Mouse (Mus musculus): Measurements from ENCODE around the gene Tnpo3. TPM values are rescaled to one million over a fixed set of nuclear protein-coding genes. Genes with fewer than 3 reads are reported as not detected.

Gene Tnpo3
- total and polyA plus RNA-seq, 3 experiments: 60.5 to 140 (median 76.0) TPM

GRCm38 (mm10) chr6:29547582-29547981 is 62.1 kb downstream of the Tnpo3 start (continued):
- TF ChIP-seq ETS1 (conservative IDR thresholded peaks at IDR 0.05; ENCODE audit: low read depth, low read length): no peak

GRCm38 (mm10) chr6:29545611-29546010 is 64.1 kb downstream of the Tnpo3 start:
- Histone ChIP-seq H3K4me3 (replicated peaks in 1 of 3; ENCODE audit: low read depth in 2 of 3, low read length in 2 of 3, poor library complexity in 1 of 3) (no peak overlapping the region), H3K4me1 (ENCODE audit: control insufficient read depth in 1 of 2, insufficient read depth in 2 of 2) (no peaks in the 10 kb centered on the region), H3K9me3 (replicated peaks; ENCODE audit: low read length) (no peaks in the 10 kb centered on the region), H3K36me3 (replicated peaks in 1 of 2; ENCODE audit: control insufficient read depth in 1 of 2, insufficient read depth in 1 of 2, low read length in 1 of 2) (peaks cover 56 to 96% of the 10 kb centered on the region in 2 experiments), H3K4me2 (ENCODE audit: insufficient read depth, low read depth, poor library complexity, severe bottlenecking) (no peak overlapping the region), H3K27ac (ENCODE audit: insufficient read depth, low read depth) (no peak overlapping the region), H3K79me2 (replicated peaks; ENCODE audit: control insufficient read depth, extremely low read depth, insufficient read depth, poor library complexity, severe bottlenecking) (no peaks in the 10 kb centered on the region; the same call in 1 of the 2 replicates), H3K27me3 (replicated peaks) (no peaks in the 10 kb centered on the region), H3K9ac (ENCODE audit: insufficient read depth, low read depth) (no peak overlapping the region)
- no peak for DNase-seq (ENCODE audit: extremely low read depth)
- TF ChIP-seq E2F4 (IDR thresholded peaks at IDR 0.05; ENCODE audit: insufficient replicate concordance, low read depth, low read length): no peak
- dilution Hi-C loops (cut with MboI; ENCODE audit: extremely low pct_ligation_motif_present, extremely low pct_unique_long_range_greater_than_20kb, low sequenced_read_pairs) (no loop called here), in situ Hi-C loops (cut with MboI; ENCODE audit: low pct_ligation_motif_present, low pct_unique_long_range_greater_than_20kb, low sequenced_read_pairs) (no loop called here)

DNA sequence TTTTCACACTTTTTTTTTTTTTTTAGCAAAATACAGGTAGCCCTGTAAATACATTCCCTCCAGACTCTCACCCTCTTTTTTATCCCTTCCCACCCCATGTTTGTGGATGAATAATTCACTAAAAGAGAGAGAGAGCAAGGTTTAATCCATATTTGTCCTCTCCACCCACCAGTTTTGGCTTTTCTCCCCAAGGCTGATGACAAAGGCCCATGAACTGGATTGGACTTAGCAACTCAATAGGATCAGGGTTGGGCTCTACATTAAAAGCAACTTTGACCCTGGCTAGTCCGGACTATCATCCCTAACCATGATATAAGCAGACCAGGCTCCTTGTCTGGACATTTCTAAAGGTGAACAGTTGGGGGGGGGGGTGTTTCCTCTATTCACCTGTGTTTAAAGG is 68.7 kb downstream of the Tnpo3 start:
- no peak overlapping the region for H3K27ac ChIP-seq (ENCODE audit: insufficient read depth, low read depth)
- in situ Hi-C loops (cut with MboI; ENCODE audit: low pct_ligation_motif_present, low pct_unique_long_range_greater_than_20kb, low sequenced_read_pairs) (no loop called here), dilution Hi-C loops (cut with MboI; ENCODE audit: extremely low pct_ligation_motif_present, extremely low pct_unique_long_range_greater_than_20kb, low sequenced_read_pairs) (no loop called here)
- no peaks in the 10 kb centered on the region for H3K9me3 ChIP-seq (replicated peaks; ENCODE audit: low read length)
- TF ChIP-seq MAFK (IDR thresholded peaks at IDR 0.05; ENCODE audit: insufficient replicate concordance, low read length) (no peak), KAT2A (IDR thresholded peaks at IDR 0.05; ENCODE audit: insufficient replicate concordance, low read length) (no peak), ZMIZ1 (IDR thresholded peaks at IDR 0.05; ENCODE audit: low read depth, low read length) (peak; percentile 32; the same call in 1 of the 2 replicates)
- no peak overlapping the region for H3K4me2 ChIP-seq (ENCODE audit: insufficient read depth, low read depth, poor library complexity, severe bottlenecking)
- H3K79me2 ChIP-seq (replicated peaks; ENCODE audit: control insufficient read depth, extremely low read depth, insufficient read depth, poor library complexity, severe bottlenecking): no peaks in the 10 kb centered on the region
- peaks cover 64 to 98% of the 10 kb centered on the region in 2 experiments for H3K36me3 ChIP-seq (replicated peaks in 1 of 2; ENCODE audit: control insufficient read depth in 1 of 2, insufficient read depth in 1 of 2, low read length in 1 of 2)
- H3K9ac ChIP-seq (ENCODE audit: insufficient read depth, low read depth): no peak overlapping the region
- H3K4me1 ChIP-seq (ENCODE audit: control insufficient read depth in 1 of 2, insufficient read depth in 2 of 2): peaks cover 6 to 23% of the 10 kb centered on the region in 2 experiments
- DNase-seq (ENCODE audit: extremely low read depth): no peak
- H3K27me3 ChIP-seq (replicated peaks): no peaks in the 10 kb centered on the region
- H3K4me3 ChIP-seq (replicated peaks in 1 of 3; ENCODE audit: low read depth in 2 of 3, low read length in 2 of 3, poor library complexity in 1 of 3): no peak overlapping the region

GRCm38 (mm10) chr6:29540223-29540622 is 69.5 kb downstream of the Tnpo3 start:
- H3K36me3 ChIP-seq (replicated peaks in 1 of 2; ENCODE audit: control insufficient read depth in 1 of 2, insufficient read depth in 1 of 2, low read length in 1 of 2): peaks cover 65 to 98% of the 10 kb centered on the region in 2 experiments
- dilution Hi-C loops (cut with MboI; ENCODE audit: extremely low pct_ligation_motif_present, extremely low pct_unique_long_range_greater_than_20kb, low sequenced_read_pairs) (no loop called here), in situ Hi-C loops (cut with MboI; ENCODE audit: low pct_ligation_motif_present, low pct_unique_long_range_greater_than_20kb, low sequenced_read_pairs) (no loop called here)
- no peak overlapping the region for H3K4me3 ChIP-seq (replicated peaks in 1 of 3; ENCODE audit: low read depth in 2 of 3, low read length in 2 of 3, poor library complexity in 1 of 3)
- no peak overlapping the region for H3K4me2 ChIP-seq (ENCODE audit: insufficient read depth, low read depth, poor library complexity, severe bottlenecking)
- TF ChIP-seq KAT2A (IDR thresholded peaks at IDR 0.05; ENCODE audit: insufficient replicate concordance, low read length): no peak
- peak; percentile 57; the same call in 1 of the 2 replicates for TF ChIP-seq POLR2A (IDR thresholded peaks at IDR 0.05; ENCODE audit: low read depth, low read length)
- TF ChIP-seq ZC3H11A (IDR thresholded peaks at IDR 0.05; ENCODE audit: low read depth, low read length): no peak
- no peak for TF ChIP-seq MAZ (IDR thresholded peaks at IDR 0.05; ENCODE audit: low read depth, low read length)
- no peak for DNase-seq (ENCODE audit: extremely low read depth)
- H3K9me3 ChIP-seq (replicated peaks; ENCODE audit: low read length): no peaks in the 10 kb centered on the region
- H3K4me1 ChIP-seq (ENCODE audit: control insufficient read depth in 1 of 2, insufficient read depth in 2 of 2): peaks cover 10 to 30% of the 10 kb centered on the region in 2 experiments
- no peaks in the 10 kb centered on the region for H3K79me2 ChIP-seq (replicated peaks; ENCODE audit: control insufficient read depth, extremely low read depth, insufficient read depth, poor library complexity, severe bottlenecking)
- H3K27ac ChIP-seq (ENCODE audit: insufficient read depth, low read depth): 0 out of 2 replicates have a peak overlapping the region, but pooled peaks have one; percentile 2
- H3K9ac ChIP-seq (ENCODE audit: insufficient read depth, low read depth): no peak overlapping the region
- no peaks in the 10 kb centered on the region for H3K27me3 ChIP-seq (replicated peaks)
